Mouse (Mus musculus) liver, embryonic 15.5 days (tissue): Measurements from ENCODE around the gene Mef2d. TPM values are rescaled to one million over a fixed set of nuclear protein-coding genes. Genes with fewer than 3 reads are reported as not detected.
A peak's percentile ranks its signal among the peaks of the same experiment; 100 is the strongest.

Experiments
- ATAC-seq: fragments of 200-750 bp; cut with Nextera tagmentation; 2 replicates; pipeline ENCODE4 v1.8.0; 2017; ENCODE audit warnings: moderate number of reproducible peaks, mild to moderate bottlenecking, moderate library complexity; ENCODE audit not compliant: insufficient read depth
- H3K27ac ChIP-seq: fragments of 300-500 bp; sonication (generic); replicated peaks from 2 replicates; pipeline ENCODE4 v1.5.1; 2015; ENCODE audit warnings: mild to moderate bottlenecking, inconsistent platforms
- H3K27me3 ChIP-seq: fragments of 300-500 bp; sonication (generic); 2 replicates; pipeline ENCODE4 v1.6.1; 2015; ENCODE audit warnings: mild to moderate bottlenecking, inconsistent platforms
- H3K36me3 ChIP-seq: fragments of 300-500 bp; sonication (generic); replicated peaks from 2 replicates; pipeline ENCODE4 v1.6.1; 2015; ENCODE audit warnings: moderate library complexity, mild to moderate bottlenecking, inconsistent platforms
- H3K4me1 ChIP-seq: fragments of 300-500 bp; sonication (generic); replicated peaks from 2 replicates; pipeline ENCODE4 v1.6.1; 2015; ENCODE audit warnings: inconsistent platforms
- H3K4me2 ChIP-seq: fragments of 300-500 bp; sonication (generic); 2 replicates; pipeline ENCODE4 v1.6.1; 2015; ENCODE audit warnings: moderate library complexity, mild to moderate bottlenecking, inconsistent platforms
- H3K4me3 ChIP-seq: fragments of 300-500 bp; sonication (generic); replicated peaks from 2 replicates; pipeline ENCODE4 v1.5.1; 2015; ENCODE audit warnings: mild to moderate bottlenecking, inconsistent platforms
- H3K9ac ChIP-seq: fragments of 300-500 bp; sonication (generic); 2 replicates; pipeline ENCODE4 v1.6.1; 2015; ENCODE audit warnings: moderate library complexity, mild to moderate bottlenecking, inconsistent platforms
- H3K9me3 ChIP-seq: fragments of 300-500 bp; sonication (generic); replicated peaks from 2 replicates; pipeline ENCODE4 v1.6.1; 2016; ENCODE audit warnings: inconsistent platforms
- WGBS: fragments of 180-500 bp; shearing (Covaris S2); methylation state at CpG from one replicate; pipeline ENCODE4 v1.1.7; 2015; ENCODE audit warnings: mixed read lengths; ENCODE audit not compliant: insufficient replicate concordance; 5-methylcytosine and 5-hydroxymethylcytosine counted together
- polyA plus RNA-seq: library from polyadenylated mRNA; unstranded; fragments of >200 nt; fragmentation: Nextera tagmentation; extraction: Ambion mirVana; gene quantifications from 2 replicates; pipeline ENCODE4 v1.2.1, GENCODE M21; 2015

The Mef2d gene
- polyA plus RNA-seq, 1 experiment from 2014 or later: 6.8 TPM

GRCm38 (mm10) chr3:88186424-88186823 is 44.3 kb downstream of the Mef2d start:
- Histone ChIP-seq H3K4me2 (no peak overlapping the region), H3K9me3 (no peaks in the 10 kb centered on the region), H3K27me3 (peaks cover 25% of the 10 kb centered on the region), H3K9ac (no peak overlapping the region), H3K36me3 (no peaks in the 10 kb centered on the region), H3K4me3 (no peak overlapping the region), H3K27ac (no peak overlapping the region), H3K4me1 (no peaks in the 10 kb centered on the region)
- WGBS: 61% methylated on average over 3 of the region's 3 CpGs
- no peak for ATAC-seq

GRCm38 (mm10) chr3:88191146-88191545 is 49.0 kb downstream of the Mef2d start:
- no peaks in the 10 kb centered on the region for H3K9me3 ChIP-seq
- H3K36me3 ChIP-seq: no peaks in the 10 kb centered on the region
- H3K27ac ChIP-seq: no peak overlapping the region
- H3K9ac ChIP-seq: no peak overlapping the region
- 5% methylated on average over 3 of the region's 3 CpGs for WGBS
- H3K4me1 ChIP-seq: no peaks in the 10 kb centered on the region
- peaks cover 61% of the 10 kb centered on the region for H3K27me3 ChIP-seq
- H3K4me2 ChIP-seq: no peak overlapping the region
- no peak for ATAC-seq
- no peak overlapping the region for H3K4me3 ChIP-seq

GRCm38 (mm10) chr3:88191820-88192616 is 49.8 kb downstream of the Mef2d start:
- Histone ChIP-seq H3K4me2 (no peak overlapping the region), H3K4me1 (no peaks in the 10 kb centered on the region), H3K27ac (no peak overlapping the region), H3K4me3 (no peak overlapping the region), H3K36me3 (no peaks in the 10 kb centered on the region), H3K27me3 (peaks cover 69% of the 10 kb centered on the region), H3K9ac (no peak overlapping the region), H3K9me3 (no peaks in the 10 kb centered on the region)
- 26% methylated on average over 9 of the region's 9 CpGs for WGBS
- no peak for ATAC-seq

- peaks cover 95% of the 10 kb centered on the region for H3K27me3 ChIP-seq
- no peaks in the 10 kb centered on the region for H3K36me3 ChIP-seq
- ATAC-seq: no peak
- H3K9ac ChIP-seq: no peak overlapping the region
- H3K4me1 ChIP-seq: peaks cover 8% of the 10 kb centered on the region; the same call in 1 of the 2 replicates
- no peak overlapping the region for H3K4me3 ChIP-seq
- no peaks in the 10 kb centered on the region for H3K9me3 ChIP-seq
- H3K27ac ChIP-seq: no peak overlapping the region
- H3K4me2 ChIP-seq: no peak overlapping the region
- 13% methylated on average over 10 of the region's 10 CpGs for WGBS
These were observed 55.8 kb downstream of the Mef2d start for GRCm38 (mm10) chr3:88197741-88198504.

- no peak overlapping the region for H3K4me2 ChIP-seq
- no peak overlapping the region for H3K27ac ChIP-seq
- WGBS: 4% methylated on average over 9 of the region's 9 CpGs
- H3K9ac ChIP-seq: no peak overlapping the region
- H3K9me3 ChIP-seq: no peaks in the 10 kb centered on the region
- no peaks in the 10 kb centered on the region for H3K36me3 ChIP-seq
- ATAC-seq: no peak
- H3K4me1 ChIP-seq: peaks cover 8% of the 10 kb centered on the region; the same call in 1 of the 2 replicates
- H3K4me3 ChIP-seq: no peak overlapping the region
- peaks cover 95% of the 10 kb centered on the region for H3K27me3 ChIP-seq
These were observed 56.4 kb downstream of the Mef2d start for GRCm38 (mm10) chr3:88198505-88199020.

GRCm38 (mm10) chr3:88199541-88200110 is 57.5 kb downstream of the Mef2d start:
- Histone ChIP-seq H3K9me3 (no peaks in the 10 kb centered on the region), H3K4me1 (peaks cover 8% of the 10 kb centered on the region; the same call in 1 of the 2 replicates), H3K9ac (no peak overlapping the region), H3K4me3 (no peak overlapping the region), H3K27me3 (peaks cover 96% of the 10 kb centered on the region), H3K36me3 (no peaks in the 10 kb centered on the region), H3K4me2 (no peak overlapping the region), H3K27ac (no peak overlapping the region)
- no peak for ATAC-seq
- WGBS: 21% methylated on average over 2 of the region's 2 CpGs

GRCm38 (mm10) chr3:88200161-88200971 is 58.2 kb downstream of the Mef2d start:
- H3K27me3 ChIP-seq: peaks cover 98% of the 10 kb centered on the region
- H3K9me3 ChIP-seq: no peaks in the 10 kb centered on the region
- peak overlapping the region; percentile 47 for H3K4me2 ChIP-seq
- no peaks in the 10 kb centered on the region for H3K36me3 ChIP-seq
- H3K27ac ChIP-seq: no peak overlapping the region
- WGBS: 2% methylated on average over 61 of the region's 61 CpGs
- H3K4me3 ChIP-seq: peak overlapping the region; percentile 24; the same call in 1 of the 2 replicates
- peaks cover 8% of the 10 kb centered on the region; the same call in 1 of the 2 replicates for H3K4me1 ChIP-seq
- no peak for ATAC-seq
- H3K9ac ChIP-seq: no peak overlapping the region

GRCm38 (mm10) chr3:88200972-88201330 is 58.8 kb downstream of the Mef2d start:
- no peaks in the 10 kb centered on the region for H3K9me3 ChIP-seq
- peak overlapping the region; percentile 47 for H3K4me2 ChIP-seq
- peaks cover 98% of the 10 kb centered on the region for H3K27me3 ChIP-seq
- H3K4me1 ChIP-seq: peaks cover 8% of the 10 kb centered on the region; the same call in 1 of the 2 replicates
- peak overlapping the region; percentile 24; the same call in 1 of the 2 replicates for H3K4me3 ChIP-seq
- H3K27ac ChIP-seq: no peak overlapping the region
- H3K36me3 ChIP-seq: no peaks in the 10 kb centered on the region
- no peak for ATAC-seq
- WGBS: under 1% methylated on average over 37 of the region's 37 CpGs
- H3K9ac ChIP-seq: no peak overlapping the region

GRCm38 (mm10) chr3:88201640-88202039 is 59.5 kb downstream of the Mef2d start:
- no peaks in the 10 kb centered on the region for H3K9me3 ChIP-seq
- H3K4me2 ChIP-seq: no peak overlapping the region
- WGBS: 10% methylated on average over 5 of the region's 5 CpGs
- H3K27me3 ChIP-seq: peaks cover 100% of the 10 kb centered on the region
- no peak for ATAC-seq
- H3K36me3 ChIP-seq: no peaks in the 10 kb centered on the region
- no peak overlapping the region for H3K9ac ChIP-seq
- no peak overlapping the region for H3K27ac ChIP-seq
- no peak overlapping the region for H3K4me3 ChIP-seq
- H3K4me1 ChIP-seq: peaks cover 8% of the 10 kb centered on the region; the same call in 1 of the 2 replicates

- Histone ChIP-seq H3K36me3 (no peaks in the 10 kb centered on the region), H3K4me2 (no peak overlapping the region), H3K9ac (no peak overlapping the region), H3K4me1 (peaks cover 8% of the 10 kb centered on the region; the same call in 1 of the 2 replicates), H3K27me3 (peaks cover 100% of the 10 kb centered on the region), H3K9me3 (no peaks in the 10 kb centered on the region), H3K4me3 (no peak overlapping the region), H3K27ac (no peak overlapping the region)
- ATAC-seq: no peak
- WGBS: 5% methylated on average over 6 of the region's 6 CpGs
These were observed 60.8 kb downstream of the Mef2d start for GRCm38 (mm10) chr3:88202986-88203385.
